Mouse (Mus musculus) liver, embryonic 13.5 days (tissue): ENCODE results near the gene Wdr5b. TPM values are rescaled to one million over a fixed set of nuclear protein-coding genes. Genes with fewer than 3 reads are reported as not detected.

Experiments used
- ATAC-seq: fragments of 200-750 bp; cut with Nextera tagmentation; 2 replicates; pipeline ENCODE4 v1.8.0; 2017; ENCODE audit warnings: low read depth, mild to moderate bottlenecking, moderate number of reproducible peaks, moderate library complexity
- DNase-seq: peaks from one replicate; pipeline ENCODE4 v3.0.0; 2022
- H3K27ac ChIP-seq: fragments of 300-500 bp; sonication (generic); 2 replicates; pipeline ENCODE4 v1.5.1; 2015; ENCODE audit warnings: moderate library complexity, mild to moderate bottlenecking, inconsistent platforms
- H3K27me3 ChIP-seq: fragments of 300-500 bp; sonication (generic); 2 replicates; pipeline ENCODE4 v1.6.1; 2015; ENCODE audit warnings: mild to moderate bottlenecking, inconsistent platforms
- H3K36me3 ChIP-seq: fragments of 300-500 bp; sonication (generic); 2 replicates; pipeline ENCODE4 v1.6.1; 2015; ENCODE audit warnings: mild to moderate bottlenecking, inconsistent platforms
- H3K4me1 ChIP-seq: fragments of 300-500 bp; sonication (generic); replicated peaks from 2 replicates; pipeline ENCODE4 v1.6.1; 2015; ENCODE audit warnings: inconsistent platforms
- H3K4me2 ChIP-seq: fragments of 300-500 bp; sonication (generic); 2 replicates; pipeline ENCODE4 v1.6.1; 2015; ENCODE audit warnings: inconsistent platforms, mild to moderate bottlenecking, moderate library complexity
- H3K4me3 ChIP-seq: fragments of 300-500 bp; sonication (generic); replicated peaks from 2 replicates; pipeline ENCODE4 v1.5.1; 2015; ENCODE audit warnings: mild to moderate bottlenecking, inconsistent platforms
- H3K9ac ChIP-seq: fragments of 300-500 bp; sonication (generic); 2 replicates; pipeline ENCODE4 v1.6.1; 2015; ENCODE audit warnings: mild to moderate bottlenecking, inconsistent platforms
- H3K9me3 ChIP-seq: fragments of 300-500 bp; sonication (generic); replicated peaks from 2 replicates; pipeline ENCODE4 v1.6.1; 2016; ENCODE audit warnings: inconsistent platforms
- WGBS: fragments of 180-500 bp; shearing (Covaris S2); methylation state at CpG from one replicate; pipeline ENCODE4 v1.1.7; 2015; ENCODE audit not compliant: insufficient replicate concordance; 5-methylcytosine and 5-hydroxymethylcytosine counted together
- polyA plus RNA-seq: library from polyadenylated mRNA; unstranded; fragments of >200 nt; fragmentation: Nextera tagmentation; extraction: Ambion mirVana; gene quantifications from 2 replicates; pipeline ENCODE4 v1.2.1, GENCODE M21; 2015

Gene Wdr5b
- polyA plus RNA-seq, 1 experiment from 2014 or later, result 2.9 TPM

DNA sequence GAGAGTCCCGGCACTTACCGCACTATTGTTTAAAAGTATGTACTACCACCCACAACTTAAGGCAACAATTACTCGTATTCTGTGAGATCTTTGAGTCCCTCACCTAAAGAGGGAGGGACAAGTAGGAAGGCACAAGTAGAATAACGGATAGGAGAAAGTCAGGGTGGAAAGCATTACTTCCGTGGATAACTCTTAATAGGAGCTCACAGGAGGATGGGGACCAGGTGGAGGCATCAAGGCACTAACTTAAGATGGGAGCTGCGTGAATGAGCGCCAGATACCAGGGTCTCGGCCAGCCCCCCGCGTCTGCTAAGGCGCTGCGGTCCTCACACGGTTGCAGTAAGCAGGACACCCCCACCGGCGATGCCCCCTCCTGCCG is 30.1 kb downstream of the Wdr5b start:
- Histone ChIP-seq H3K4me1 (peaks cover 47% of the 10 kb centered on the region), H3K27ac (peak overlapping the region; percentile 94), H3K36me3 (peaks cover 12% of the 10 kb centered on the region), H3K27me3 (no peaks in the 10 kb centered on the region), H3K9me3 (no peaks in the 10 kb centered on the region), H3K4me3 (peak overlapping the region; percentile 81), H3K9ac (peak overlapping the region; percentile 91), H3K4me2 (peak overlapping the region; percentile 89)
- DNase-seq, result peak; percentile 6
- WGBS, result under 1% methylated on average over 16 of the region's 16 CpGs
- ATAC-seq, result no peak; the same call in none of the 2 replicates

- DNase-seq, result peak; percentile 85
- peaks cover 47% of the 10 kb centered on the region for H3K4me1 ChIP-seq
- H3K27ac ChIP-seq, result peak within 1 kb of the TSS; percentile 94
- peak within 1 kb of the TSS; percentile 81 for H3K4me3 ChIP-seq
- peaks cover 12% of the 10 kb centered on the region for H3K36me3 ChIP-seq
- H3K9me3 ChIP-seq, result no peaks in the 10 kb centered on the region
- H3K4me2 ChIP-seq, result peak within 1 kb of the TSS; percentile 89
- peak; percentile 94 for ATAC-seq
- H3K27me3 ChIP-seq, result no peaks in the 10 kb centered on the region
- WGBS, result under 1% methylated on average over 81 of the region's 81 CpGs
- H3K9ac ChIP-seq, result peak within 1 kb of the TSS; percentile 91
Measured at GRCm38 (mm10) chr16:36071450-36072379, 30.7 kb downstream of the Wdr5b start, which contains the start of the genes Fam162a and Ccdc58. Fam162a (minus strand) TSS chr16:36071594. Ccdc58 (plus strand) TSS chr16:36071685.

DNA sequence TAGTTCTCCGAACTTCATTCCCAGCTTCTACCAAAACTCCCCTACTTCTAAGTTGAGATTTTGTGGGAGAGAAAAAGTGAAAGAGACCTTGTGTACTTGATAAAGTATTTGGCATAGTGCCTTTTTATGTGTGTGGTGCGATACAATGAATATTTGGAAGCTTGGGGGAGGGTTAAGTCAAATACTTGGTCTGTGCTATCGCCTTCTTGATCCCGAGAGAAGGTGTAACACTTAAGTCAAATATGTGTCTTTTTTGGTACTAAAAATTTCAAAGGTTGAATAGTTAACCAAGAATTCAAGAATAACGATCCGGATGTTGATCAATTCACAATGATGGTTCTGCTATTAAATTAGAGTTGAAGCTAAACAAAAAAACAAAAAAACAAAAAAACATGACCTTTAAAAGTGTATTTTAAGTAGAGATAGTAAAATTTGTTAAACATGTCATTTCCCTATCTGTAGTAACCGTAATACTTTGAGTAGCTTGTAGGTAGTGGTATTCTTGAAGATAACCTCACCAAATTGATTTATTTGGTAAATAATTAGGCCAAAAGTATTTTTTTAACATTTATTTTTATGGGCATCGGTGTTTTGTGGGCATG is 31.5 kb downstream of the Wdr5b start:
- DNase-seq (no peak), ATAC-seq (no peak)
- Histone ChIP-seq H3K4me3 (peak overlapping the region; percentile 81), H3K36me3 (peaks cover 8% of the 10 kb centered on the region), H3K9me3 (no peaks in the 10 kb centered on the region), H3K4me2 (peak overlapping the region; percentile 89), H3K27me3 (no peaks in the 10 kb centered on the region), H3K4me1 (peaks cover 42% of the 10 kb centered on the region), H3K27ac (peak overlapping the region; percentile 94), H3K9ac (peak overlapping the region; percentile 91)
- WGBS, result 21% methylated on average over 8 of the region's 8 CpGs

DNA sequence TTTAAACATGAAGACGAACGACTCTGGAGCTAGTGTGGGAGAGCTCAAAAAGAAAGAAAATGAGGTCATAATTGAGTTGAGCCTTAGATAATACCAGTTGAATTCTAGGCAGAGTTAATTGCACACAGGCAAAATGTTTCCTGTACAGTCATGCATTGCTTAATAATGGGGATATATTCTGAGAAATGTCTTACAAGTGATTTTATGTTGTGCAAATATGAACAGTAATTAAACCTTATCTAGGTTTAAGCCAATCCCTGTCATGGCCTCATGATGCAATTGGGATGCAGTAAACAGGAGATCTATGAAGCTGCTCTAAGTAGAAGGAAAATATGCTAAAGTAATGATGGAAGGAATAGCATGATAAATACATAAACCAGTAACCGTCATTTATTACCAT is 33.8 kb downstream of the Wdr5b start:
- Histone ChIP-seq H3K4me2 (no peak overlapping the region), H3K4me3 (no peak overlapping the region), H3K27ac (no peak overlapping the region), H3K9ac (no peak overlapping the region), H3K9me3 (no peaks in the 10 kb centered on the region), H3K27me3 (no peaks in the 10 kb centered on the region), H3K36me3 (peaks cover 3% of the 10 kb centered on the region), H3K4me1 (peaks cover 20% of the 10 kb centered on the region)
- DNase-seq (no peak), ATAC-seq (no peak)
- 77% methylated on average over 3 of the region's 3 CpGs for WGBS

- Histone ChIP-seq H3K36me3 (peaks cover 24% of the 10 kb centered on the region), H3K9ac (no peak overlapping the region), H3K27me3 (no peaks in the 10 kb centered on the region), H3K4me1 (no peaks in the 10 kb centered on the region), H3K9me3 (no peaks in the 10 kb centered on the region), H3K4me3 (no peak overlapping the region), H3K27ac (no peak overlapping the region), H3K4me2 (no peak overlapping the region)
- ATAC-seq (no peak), DNase-seq (no peak)
- 89% methylated on average over 3 of the region's 3 CpGs for WGBS
Measured at GRCm38 (mm10) chr16:36079916-36080315, 38.9 kb downstream of the Wdr5b start.

GRCm38 (mm10) chr16:36087846-36088245 is 46.9 kb downstream of the Wdr5b start:
- Histone ChIP-seq H3K9ac (no peak overlapping the region), H3K27ac (peak overlapping the region; percentile 14; the same call in 1 of the 2 replicates), H3K9me3 (no peaks in the 10 kb centered on the region), H3K4me3 (no peak overlapping the region), H3K4me2 (no peak overlapping the region), H3K27me3 (no peaks in the 10 kb centered on the region), H3K4me1 (peaks cover 6% of the 10 kb centered on the region; the same call in 1 of the 2 replicates), H3K36me3 (peaks cover 56% of the 10 kb centered on the region)
- DNase-seq (no peak), ATAC-seq (peak; percentile 82)
- WGBS, result 67% methylated on average over 4 of the region's 4 CpGs

DNA sequence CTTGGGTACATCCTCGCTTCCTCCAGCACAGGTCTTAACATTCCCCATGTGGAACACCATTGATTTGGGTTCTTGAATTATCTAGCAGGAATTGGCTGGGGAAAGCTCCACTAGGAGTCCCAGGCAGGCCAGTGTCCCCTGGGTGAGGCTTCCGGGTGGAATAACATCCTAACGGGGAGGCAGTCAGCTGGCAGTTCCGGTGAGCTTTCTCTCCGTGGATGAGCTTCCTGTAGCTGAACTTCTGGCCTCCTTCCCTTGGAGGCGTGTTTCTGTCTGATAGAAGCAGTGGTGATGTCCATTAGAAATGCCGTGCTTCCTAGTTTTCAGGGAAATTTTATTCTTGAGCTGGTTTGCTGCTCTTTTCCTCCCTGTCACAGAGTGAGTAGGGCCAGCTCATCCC is 48.1 kb downstream of the Wdr5b start:
- H3K4me1 ChIP-seq, result peaks cover 6% of the 10 kb centered on the region; the same call in 1 of the 2 replicates
- 74% methylated on average over 7 of the region's 7 CpGs for WGBS
- H3K4me2 ChIP-seq, result no peak overlapping the region
- H3K27me3 ChIP-seq, result no peaks in the 10 kb centered on the region
- ATAC-seq (no peak), DNase-seq (no peak)
- peak overlapping the region; percentile 36; the same call in 1 of the 2 replicates for H3K27ac ChIP-seq
- H3K9me3 ChIP-seq, result no peaks in the 10 kb centered on the region
- H3K9ac ChIP-seq, result no peak overlapping the region
- H3K36me3 ChIP-seq, result peaks cover 50% of the 10 kb centered on the region
- no peak overlapping the region for H3K4me3 ChIP-seq

DNA sequence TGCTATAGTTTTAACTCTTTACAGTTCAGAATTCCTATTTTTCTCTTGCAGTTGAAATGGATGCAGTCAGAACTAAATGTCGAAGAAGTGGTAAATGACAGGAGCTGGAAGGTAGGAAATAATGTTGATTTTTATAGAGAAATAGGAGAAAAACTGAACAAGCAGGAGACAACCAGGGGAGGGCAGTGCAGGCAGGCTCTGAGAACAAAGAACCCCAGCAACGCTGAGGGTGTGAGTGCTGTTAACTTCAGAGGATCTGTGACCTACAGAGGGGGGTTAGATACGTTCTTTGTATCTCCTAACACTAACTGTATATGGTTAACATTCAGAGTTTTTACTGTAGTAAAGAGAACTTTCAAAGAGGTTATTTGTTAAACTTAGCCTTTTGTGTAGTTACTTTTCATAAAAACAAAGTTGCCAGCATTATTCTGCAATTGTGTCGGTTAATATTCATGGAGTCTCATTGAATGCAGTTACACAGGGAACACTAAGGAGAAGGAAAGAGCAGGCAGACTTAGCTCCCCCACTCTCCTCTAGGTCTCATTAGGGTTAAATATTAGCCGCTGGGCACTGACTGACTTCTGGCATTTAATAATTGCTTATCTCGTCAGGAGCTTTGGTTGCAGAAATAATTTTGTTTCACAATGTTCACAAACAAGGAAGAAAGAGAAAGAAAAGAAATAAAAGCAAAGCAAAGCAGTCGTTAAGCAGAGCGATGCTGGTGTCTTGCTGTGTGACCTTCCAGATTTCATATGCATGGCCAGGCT is 49.0 kb downstream of the Wdr5b start:
- ATAC-seq (no peak), DNase-seq (no peak)
- Histone ChIP-seq H3K27ac (no peak overlapping the region), H3K27me3 (no peaks in the 10 kb centered on the region), H3K9ac (no peak overlapping the region), H3K9me3 (no peaks in the 10 kb centered on the region), H3K4me3 (no peak overlapping the region), H3K4me2 (no peak overlapping the region), H3K4me1 (peaks cover 6% of the 10 kb centered on the region; the same call in 1 of the 2 replicates), H3K36me3 (peaks cover 44% of the 10 kb centered on the region)
- 78% methylated on average over 8 of the region's 8 CpGs for WGBS

DNA sequence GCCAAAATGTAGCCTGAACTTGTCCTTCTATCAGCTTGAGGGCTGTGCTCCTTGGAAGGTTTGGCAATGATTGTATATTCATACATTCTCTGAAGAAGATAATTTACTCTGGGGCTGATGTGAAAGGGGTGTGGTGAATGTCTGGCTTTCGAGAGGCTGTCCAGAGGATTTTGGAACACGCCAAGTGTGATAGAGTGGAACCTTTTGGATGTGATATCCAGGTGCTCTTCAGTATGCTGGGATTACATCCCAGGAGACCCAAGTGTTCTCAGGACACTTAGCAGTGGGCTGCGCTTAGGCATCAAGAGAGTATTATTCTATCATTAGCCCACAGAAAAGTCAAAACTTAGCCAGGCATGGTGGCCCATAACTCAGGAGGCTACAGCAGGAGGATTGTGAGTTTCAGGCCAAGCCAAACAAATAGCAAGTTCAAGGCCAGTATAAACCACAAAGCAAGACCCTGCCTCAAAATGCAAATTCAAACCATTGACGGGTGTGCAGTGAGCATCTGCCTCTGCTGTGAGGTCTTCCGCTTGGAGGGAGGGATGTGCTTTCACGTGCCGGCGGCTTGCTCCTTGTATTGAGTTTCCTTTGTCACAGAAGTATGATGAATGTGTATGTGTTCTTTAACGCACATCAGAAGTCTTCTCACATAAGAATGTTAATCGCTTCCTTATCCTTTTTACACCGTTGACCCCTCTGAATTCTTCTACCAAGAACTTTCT is 50.0 kb downstream of the Wdr5b start:
- Histone ChIP-seq H3K9ac (no peak overlapping the region), H3K27ac (no peak overlapping the region), H3K27me3 (no peaks in the 10 kb centered on the region), H3K36me3 (peaks cover 36% of the 10 kb centered on the region), H3K4me1 (peaks cover 6% of the 10 kb centered on the region; the same call in 1 of the 2 replicates), H3K4me3 (no peak overlapping the region), H3K4me2 (no peak overlapping the region), H3K9me3 (no peaks in the 10 kb centered on the region)
- WGBS, result 84% methylated on average over 11 of the region's 11 CpGs
- ATAC-seq (no peak), DNase-seq (no peak)
